Mouse (Mus musculus) erythroblast, embryonic 14.5 days (primary cell): Measurements from ENCODE around the gene Armh3. TPM values are rescaled to one million over a fixed set of nuclear protein-coding genes. Genes with fewer than 3 reads are reported as not detected.
"Not testable (repeated sequence)": the region's sequence is repeated elsewhere in the genome, so short reads cannot be mapped to it uniquely, and the experiment has no call there.

ENCODE experiments used
- H3K27me3 ChIP-seq: 2 replicates; pipeline ENCODE4 v1.6.1; 2012; ENCODE audit warnings: inconsistent platforms; ENCODE audit not compliant: control insufficient read depth
- H3K36me3 ChIP-seq: 2 replicates; pipeline ENCODE4 v1.6.1; 2012; ENCODE audit warnings: mild to moderate bottlenecking, inconsistent platforms; ENCODE audit not compliant: control insufficient read depth
- H3K4me1 ChIP-seq: 2 replicates; pipeline ENCODE4 v1.6.1; 2012; ENCODE audit warnings: inconsistent platforms; ENCODE audit not compliant: control insufficient read depth
- H3K4me3 ChIP-seq: replicated peaks from 2 replicates; pipeline ENCODE3; 2012; ENCODE audit warnings: moderate library complexity, mild to moderate bottlenecking, inconsistent platforms
- H3K9me3 ChIP-seq: 2 replicates; pipeline ENCODE4 v1.6.1; 2012; ENCODE audit warnings: low read length, inconsistent platforms, mixed read lengths; ENCODE audit not compliant: control insufficient read depth
- GATA1 ChIP-seq: IDR thresholded peaks from 2 replicates; pipeline ENCODE4 v1.6.1; 2012; ENCODE audit warnings: low read length, inconsistent platforms, mixed read lengths
- TAL1 ChIP-seq: IDR thresholded peaks from 3 replicates; pipeline ENCODE4 v1.6.1; 2012; ENCODE audit warnings: low read length, inconsistent platforms, mixed read lengths
- polyA plus RNA-seq: library from polyadenylated mRNA; stranded (reverse); fragments of >175 nt; gene quantifications from 2 replicates; pipeline ENCODE4 v1.2.3, GENCODE M21; 2012

The Armh3 gene
- polyA plus RNA-seq, 1 experiment, result not detected

DNA sequence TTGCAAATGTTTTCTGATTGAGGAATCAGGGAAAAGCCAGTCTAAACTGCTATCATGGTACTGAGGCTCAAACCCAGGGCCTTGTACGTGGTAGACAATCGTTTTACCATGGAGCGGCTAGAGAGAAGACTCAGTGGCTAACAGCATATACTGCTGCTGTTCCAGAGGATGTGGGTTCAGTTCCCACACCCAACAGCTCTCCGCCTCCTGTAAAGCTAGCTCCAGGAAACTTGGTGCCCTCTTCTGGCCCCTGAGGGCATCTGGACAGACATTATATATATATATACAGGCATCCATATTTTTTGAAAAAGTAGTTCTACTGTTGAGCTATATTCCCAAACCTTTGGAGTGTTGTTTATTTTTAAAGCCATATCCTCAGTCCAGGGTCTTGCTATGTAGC lies 190.6 kb downstream of the Armh3 start:
- TF ChIP-seq GATA1 (no peak), TAL1 (no peak)

DNA sequence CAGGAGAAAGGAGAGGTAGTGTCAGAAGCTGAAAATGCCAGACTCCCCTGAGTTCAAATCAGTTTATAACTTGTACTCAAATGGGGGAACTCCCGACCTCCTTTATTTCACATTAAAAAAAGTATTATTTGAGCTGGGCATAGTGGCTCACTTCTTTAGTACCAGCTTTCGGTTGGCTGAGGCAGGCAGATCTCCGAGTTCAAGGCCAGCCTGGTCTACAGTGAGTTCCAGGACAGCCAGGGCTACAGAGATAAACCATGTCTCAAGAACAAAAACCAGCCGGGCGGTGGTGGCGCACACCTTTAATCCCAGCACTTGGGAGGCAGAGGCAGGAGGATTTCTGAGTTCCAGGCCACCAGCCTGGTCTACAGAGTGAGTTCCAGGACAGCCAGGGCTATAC lies 192.5 kb downstream of the Armh3 start:
- H3K27me3 ChIP-seq, H3K4me3 ChIP-seq, H3K9me3 ChIP-seq, H3K36me3 ChIP-seq: not testable (repeated sequence)
- H3K4me1 ChIP-seq, result peaks cover 37% of the 10 kb centered on the region

More for the DNA sequence above, 190.6 kb downstream of the Armh3 start:
- peaks cover 33% of the 10 kb centered on the region for H3K4me1 ChIP-seq
- no peaks in the 10 kb centered on the region for H3K9me3 ChIP-seq
- peaks cover 29% of the 10 kb centered on the region for H3K27me3 ChIP-seq
- no peak overlapping the region for H3K4me3 ChIP-seq
- H3K36me3 ChIP-seq, result no peaks in the 10 kb centered on the region

- H3K9me3 ChIP-seq, result peaks cover 4% of the 10 kb centered on the region; the same call in 1 of the 2 replicates
- no peaks in the 10 kb centered on the region for H3K36me3 ChIP-seq
- no peak for TF ChIP-seq GATA1
- no peak for TF ChIP-seq TAL1
- no peak overlapping the region for H3K4me3 ChIP-seq
- H3K4me1 ChIP-seq, result peaks cover 37% of the 10 kb centered on the region
- peaks cover 9% of the 10 kb centered on the region for H3K27me3 ChIP-seq
Measured at GRCm38 (mm10) chr19:45804593-45805368, 193.5 kb downstream of the Armh3 start.

- Histone ChIP-seq H3K4me3 (peak overlapping the region; percentile 55), H3K4me1 (peaks cover 37% of the 10 kb centered on the region), H3K27me3 (peaks cover 9% of the 10 kb centered on the region), H3K36me3 (no peaks in the 10 kb centered on the region), H3K9me3 (peaks cover 7% of the 10 kb centered on the region)
- TF ChIP-seq TAL1, result no peak
Measured at GRCm38 (mm10) chr19:45803408-45803807, 194.9 kb downstream of the Armh3 start.

- Histone ChIP-seq H3K9me3 (peaks cover 7% of the 10 kb centered on the region), H3K4me3 (peak overlapping the region; percentile 55)
- no peak for TF ChIP-seq TAL1
- no peak for TF ChIP-seq GATA1
Measured at GRCm38 (mm10) chr19:45802702-45803101, 195.6 kb downstream of the Armh3 start.

GRCm38 (mm10) chr19:45796879-45797278 lies 201.4 kb downstream of the Armh3 start:
- TF ChIP-seq GATA1 (no peak), TAL1 (no peak)
- Histone ChIP-seq H3K36me3 (no peaks in the 10 kb centered on the region), H3K27me3 (no peaks in the 10 kb centered on the region), H3K9me3 (peaks cover 7% of the 10 kb centered on the region), H3K4me1 (peaks cover 22% of the 10 kb centered on the region), H3K4me3 (no peak overlapping the region)

More at GRCm38 (mm10) chr19:45802702-45803101, 195.6 kb downstream of the Armh3 start:
- Histone ChIP-seq H3K4me1 (peaks cover 37% of the 10 kb centered on the region), H3K36me3 (no peaks in the 10 kb centered on the region), H3K27me3 (peaks cover 9% of the 10 kb centered on the region)

GRCm38 (mm10) chr19:45796061-45796556 lies 202.2 kb downstream of the Armh3 start:
- Histone ChIP-seq H3K4me3 (peak overlapping the region; percentile 16), H3K36me3 (no peaks in the 10 kb centered on the region), H3K9me3 (peaks cover 7% of the 10 kb centered on the region), H3K4me1 (peaks cover 21% of the 10 kb centered on the region), H3K27me3 (no peaks in the 10 kb centered on the region)
- TF ChIP-seq GATA1, result no peak
- TF ChIP-seq TAL1, result no peak

DNA sequence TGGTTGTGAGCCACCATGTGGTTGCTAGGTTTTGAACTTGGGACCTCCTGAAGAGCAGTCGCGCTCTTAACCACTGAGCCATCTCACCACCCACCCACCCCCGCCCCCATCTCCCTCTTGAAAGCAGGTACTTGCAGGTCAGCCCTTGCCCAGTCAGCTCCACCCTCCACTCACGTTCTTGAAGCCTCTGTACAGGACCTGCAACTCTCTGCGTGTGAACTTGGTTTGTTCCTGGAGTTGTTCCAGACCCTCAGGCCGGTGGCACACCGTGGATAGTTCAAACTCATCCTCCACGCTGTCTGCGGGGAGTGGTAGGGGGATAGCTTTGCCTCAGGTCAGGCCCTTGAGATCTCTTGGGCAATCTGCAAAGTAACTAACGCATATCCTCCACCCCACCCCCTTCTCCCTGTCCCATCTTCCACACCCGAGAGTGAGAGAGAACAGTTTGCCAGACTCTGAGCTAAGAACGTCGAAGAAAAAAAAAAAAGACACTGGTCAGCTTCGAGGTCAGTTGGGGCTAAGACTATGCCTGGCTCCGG lies 202.8 kb downstream of the Armh3 start:
- no peak overlapping the region for H3K4me3 ChIP-seq
- H3K9me3 ChIP-seq, result peaks cover 7% of the 10 kb centered on the region
- H3K36me3 ChIP-seq, result no peaks in the 10 kb centered on the region; the same call in 1 of the 2 replicates
- H3K4me1 ChIP-seq, result peaks cover 28% of the 10 kb centered on the region
- no peaks in the 10 kb centered on the region for H3K27me3 ChIP-seq
- TF ChIP-seq GATA1, result no peak
- no peak for TF ChIP-seq TAL1

DNA sequence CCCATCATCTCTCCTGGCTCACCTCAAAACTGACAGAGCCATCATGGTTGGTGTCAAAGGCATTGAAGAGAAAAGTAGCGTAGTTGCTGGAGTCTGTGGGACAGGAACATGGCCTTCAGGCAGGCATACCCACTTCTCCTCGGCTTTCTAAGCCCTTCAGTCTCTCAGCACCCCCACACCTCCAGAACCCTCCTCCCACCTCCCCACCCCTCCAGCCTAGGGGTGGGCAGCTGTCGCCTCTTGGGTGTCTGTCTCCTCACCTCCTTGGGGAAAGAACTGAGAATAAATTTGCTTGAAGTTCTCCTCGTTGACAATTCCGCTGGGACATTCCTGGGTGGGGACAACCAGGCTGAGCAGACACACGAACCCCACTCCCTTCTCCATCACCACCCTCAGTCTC lies 203.6 kb downstream of the Armh3 start:
- no peaks in the 10 kb centered on the region for H3K27me3 ChIP-seq
- no peak for TF ChIP-seq TAL1
- TF ChIP-seq GATA1, result no peak
- peaks cover 34% of the 10 kb centered on the region for H3K4me1 ChIP-seq
- peaks cover 2% of the 10 kb centered on the region for H3K9me3 ChIP-seq
- H3K36me3 ChIP-seq, result no peaks in the 10 kb centered on the region; the same call in 1 of the 2 replicates
- no peak overlapping the region for H3K4me3 ChIP-seq
